26 mouse cellular contexts compared by ENCODE assay signal in the genomic region with DNA sequence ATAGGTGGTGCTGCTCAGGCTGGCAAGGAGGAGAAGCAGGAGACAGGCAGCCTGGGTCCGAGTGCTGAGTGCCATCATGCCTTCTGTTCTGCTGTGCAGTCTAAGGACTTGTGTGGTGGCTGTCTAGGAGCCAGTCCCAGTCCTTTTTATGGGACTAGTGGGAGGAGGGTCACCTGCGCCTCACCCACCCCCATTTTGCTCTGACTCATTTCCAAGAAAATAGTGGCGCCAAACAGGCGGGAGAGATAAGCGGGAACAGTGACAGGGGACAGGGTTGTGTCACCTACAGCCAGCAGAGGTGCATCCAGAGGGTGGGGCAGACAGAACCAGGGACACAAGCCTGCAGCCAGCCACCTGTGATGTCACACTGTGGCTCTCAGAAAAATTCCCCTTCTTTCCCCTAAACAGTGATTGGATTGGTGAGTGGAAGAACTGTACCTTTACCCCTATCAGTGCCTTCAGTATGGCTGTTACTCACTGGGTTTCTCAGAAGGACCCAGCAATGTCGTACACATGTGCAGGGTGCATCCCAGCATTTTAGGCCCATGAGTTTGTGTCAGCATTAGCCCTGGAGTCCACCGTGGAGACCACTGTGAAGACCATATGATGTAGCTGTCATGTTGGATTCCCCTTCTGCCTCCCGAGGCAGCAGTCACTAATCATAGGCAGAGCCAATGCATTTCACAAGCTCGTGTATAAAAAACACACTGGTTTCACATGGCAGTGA. TPM values are rescaled to one million over a fixed set of nuclear protein-coding genes. Genes with fewer than 3 reads are reported as not detected.
DNase-seq lines count a peak whose midpoint lies in the region; ATAC-seq and TF ChIP-seq lines count a peak whose summit lies in the region.
"Had no signal": no experiment of that assay in that cellular context is flagged by ENCODE, and none has a peak within 500 bp of the region (broad histone marks: within the 10 kb centered on the region; RNA-seq: fewer than 3 reads in every experiment).

A gene (minus strand): TSS at position 124 of the 727 bp plus-strand sequence.

- no peak within 1 kb of the TSS for H3K4me3 ChIP-seq in forebrain, postnatal 0 days (ENCODE audit: low read depth, low read length)
- no peak within 1 kb of the TSS for H3K4me3 ChIP-seq in forebrain, embryonic 14.5 days (ENCODE audit: low read depth, low read length)
- H3K4me3 ChIP-seq in hindbrain, embryonic 16.5 days (ENCODE audit: low read length): no peak within 1 kb of the TSS
- H3K4me3 ChIP-seq in hindbrain, embryonic 14.5 days (replicated peaks; ENCODE audit: low read length): no peak within 1 kb of the TSS
- H3K4me3 ChIP-seq in left cerebral cortex, adult 2 months: no peak within 1 kb of the TSS
- H3K4me3 ChIP-seq: limb, embryonic 15.5 days; midbrain, embryonic 12.5 days had no signal

- H3K9ac ChIP-seq in forebrain, postnatal 0 days: no peak within 1 kb of the TSS
- no peak within 1 kb of the TSS for H3K9ac ChIP-seq in forebrain, embryonic 14.5 days (ENCODE audit: low read length)
- no peak within 1 kb of the TSS for H3K9ac ChIP-seq in hindbrain, embryonic 16.5 days (ENCODE audit: low read depth, low read length)
- no peak within 1 kb of the TSS for H3K9ac ChIP-seq in hindbrain, embryonic 14.5 days
- H3K9ac ChIP-seq: limb, embryonic 15.5 days; midbrain, embryonic 12.5 days had no signal

- H3K9me3 ChIP-seq in forebrain, postnatal 0 days (ENCODE audit: low read length): no peaks in the 10 kb centered on the region
- H3K9me3 ChIP-seq in forebrain, embryonic 14.5 days (replicated peaks; ENCODE audit: control insufficient read depth, low read length): no peaks in the 10 kb centered on the region
- H3K9me3 ChIP-seq in hindbrain, embryonic 16.5 days (ENCODE audit: control insufficient read depth, low read length): no peaks in the 10 kb centered on the region
- H3K9me3 ChIP-seq in hindbrain, embryonic 14.5 days (ENCODE audit: control insufficient read depth, low read length): no peaks in the 10 kb centered on the region
- H3K9me3 ChIP-seq: limb, embryonic 15.5 days; midbrain, embryonic 12.5 days had no signal

- H3K27me3 ChIP-seq in forebrain, postnatal 0 days (ENCODE audit: insufficient read depth, low read length): no peaks in the 10 kb centered on the region
- H3K27me3 ChIP-seq in forebrain, embryonic 14.5 days (replicated peaks; ENCODE audit: control insufficient read depth, insufficient read depth, low read length): no peaks in the 10 kb centered on the region
- no peaks in the 10 kb centered on the region for H3K27me3 ChIP-seq in hindbrain, embryonic 16.5 days (replicated peaks; ENCODE audit: control insufficient read depth, insufficient read depth, low read length)
- H3K27me3 ChIP-seq in hindbrain, embryonic 14.5 days (ENCODE audit: control insufficient read depth, insufficient read depth, low read length): no peaks in the 10 kb centered on the region
- H3K27me3 ChIP-seq: CH12.LX; limb, embryonic 15.5 days; midbrain, embryonic 12.5 days had no signal

- DNase-seq in forebrain, postnatal 0 days: no peak
- DNase-seq in forebrain, embryonic 14.5 days (ENCODE audit: low spot score): no peak
- no peak for DNase-seq in hindbrain, embryonic 14.5 days (ENCODE audit: low spot score)
- peak; percentile 1 for DNase-seq in retina, embryonic 14.5 days (ENCODE audit: low spot score)
- DNase-seq in retina, postnatal 1 day: no peak
- DNase-seq in left cerebral cortex, adult 2 months (ENCODE audit: extremely low spot score in 1 of 2, low spot score in 2 of 2): no peak
- DNase-seq: adrenal gland, postnatal 10 days; cerebellum, adult 2 months; kidney, adult 2 months; kidney, postnatal 36 days; lung, postnatal 36 days; right cerebral cortex, postnatal 4 days; thymus, postnatal 4 days had no signal

- H3K4me2 ChIP-seq in forebrain, postnatal 0 days (ENCODE audit: low read depth): no peak within 1 kb of the TSS
- no peak within 1 kb of the TSS for H3K4me2 ChIP-seq in forebrain, embryonic 14.5 days (ENCODE audit: low read length)
- no peak within 1 kb of the TSS for H3K4me2 ChIP-seq in hindbrain, embryonic 16.5 days (ENCODE audit: low read length)
- no peak within 1 kb of the TSS for H3K4me2 ChIP-seq in hindbrain, embryonic 14.5 days (replicated peaks)
- H3K4me2 ChIP-seq: limb, embryonic 15.5 days; midbrain, embryonic 12.5 days had no signal

- H3K36me3 ChIP-seq in forebrain, postnatal 0 days (ENCODE audit: insufficient read depth): peaks cover 15% of the 10 kb centered on the region
- peaks cover 21% of the 10 kb centered on the region for H3K36me3 ChIP-seq in forebrain, embryonic 14.5 days (ENCODE audit: control insufficient read depth, insufficient read depth, low read length)
- H3K36me3 ChIP-seq in hindbrain, embryonic 16.5 days (ENCODE audit: control insufficient read depth, insufficient read depth, low read length): peaks cover 6% of the 10 kb centered on the region; the same call in 1 of the 2 replicates
- H3K36me3 ChIP-seq in hindbrain, embryonic 14.5 days (replicated peaks; ENCODE audit: control insufficient read depth, insufficient read depth): peaks cover 23% of the 10 kb centered on the region

- intact Hi-C loops in left cerebral cortex, adult 2 months (cut with DNase I): no loop called here

- 65% methylated on average over 9 of the region's 9 CpGs for WGBS in forebrain, postnatal 0 days
- 78% methylated on average over 9 of the region's 9 CpGs for WGBS in forebrain, embryonic 14.5 days
- 70% methylated on average over 9 of the region's 9 CpGs for WGBS in hindbrain, embryonic 16.5 days
- 73% methylated on average over 9 of the region's 9 CpGs for WGBS in hindbrain, embryonic 14.5 days

- no peak for TF ChIP-seq CTCF in forebrain, postnatal 0 days (IDR thresholded peaks at IDR 0.05; ENCODE audit: low read depth)
- no peak for TF ChIP-seq CTCF in left cerebral cortex, adult 2 months (IDR thresholded peaks at IDR 0.05)

- ATAC-seq in forebrain, postnatal 0 days: 0 out of 2 replicates have a peak, but pooled peaks have one; percentile 8
- ATAC-seq in forebrain, embryonic 14.5 days: no peak
- peak; percentile 27; the same call in 1 of the 2 replicates for ATAC-seq in hindbrain, embryonic 16.5 days
- ATAC-seq in hindbrain, embryonic 14.5 days (ENCODE audit: low FRiP score): no peak
- ATAC-seq in erythroblast, adult 5-6 weeks (replicated peaks; ENCODE audit: low FRiP score, poor library complexity, severe bottlenecking): no peak
- ATAC-seq: forebrain, embryonic 16.5 days had no signal

- H3K27ac ChIP-seq in forebrain, postnatal 0 days (ENCODE audit: low read depth, low read length): no peak within 1 kb of the TSS
- no peak within 1 kb of the TSS for H3K27ac ChIP-seq in forebrain, embryonic 14.5 days (ENCODE audit: low read depth, low read length)
- H3K27ac ChIP-seq in hindbrain, embryonic 16.5 days (ENCODE audit: low read depth, low read length): no peak within 1 kb of the TSS
- no peak within 1 kb of the TSS for H3K27ac ChIP-seq in hindbrain, embryonic 14.5 days
- H3K27ac ChIP-seq in left cerebral cortex, adult 2 months: no peak within 1 kb of the TSS
- H3K27ac ChIP-seq: limb, embryonic 15.5 days; midbrain, embryonic 12.5 days had no signal

- no peaks in the 10 kb centered on the region for H3K4me1 ChIP-seq in forebrain, postnatal 0 days (ENCODE audit: insufficient read depth)
- no peaks in the 10 kb centered on the region for H3K4me1 ChIP-seq in forebrain, embryonic 14.5 days (ENCODE audit: control insufficient read depth, insufficient read depth, low read length)
- no peaks in the 10 kb centered on the region for H3K4me1 ChIP-seq in hindbrain, embryonic 16.5 days (ENCODE audit: control insufficient read depth, insufficient read depth, low read depth, low read length)
- H3K4me1 ChIP-seq in hindbrain, embryonic 14.5 days (replicated peaks; ENCODE audit: control insufficient read depth, insufficient read depth, low read length): no peaks in the 10 kb centered on the region
- H3K4me1 ChIP-seq: limb, embryonic 15.5 days; midbrain, embryonic 12.5 days had no signal

RNA-seq across cellular contexts. Expression of the gene that starts here (rescaled TPM):
- total RNA-seq in forebrain, postnatal 0 days (2014; rRNA removed): not detected in 2 replicates
- not detected in 2 replicates for polyA plus RNA-seq in forebrain, postnatal 0 days (2015; fragmentation: Nextera tagmentation; extraction: Ambion mirVana)
- polyA plus RNA-seq in forebrain, embryonic 14.5 days (2014; fragmentation: Nextera tagmentation; extraction: Ambion mirVana): not detected in 2 replicates
- not detected in 2 replicates for polyA plus RNA-seq in hindbrain, embryonic 16.5 days (2015; fragmentation: Nextera tagmentation; extraction: Ambion mirVana)
- not detected in 2 replicates for polyA plus RNA-seq in hindbrain, embryonic 14.5 days (2014; fragmentation: Nextera tagmentation; extraction: Ambion mirVana)
- not detected in 2 replicates for total RNA-seq in erythroblast, adult 5-6 weeks (2015; ENCODE audit: low replicate concordance)
- not detected in 2 replicates for total RNA-seq in erythroblast, adult 5-6 weeks (2017; ENCODE audit: low replicate concordance)
- total RNA-seq in left cerebral cortex, adult 2 months (2021): not detected
- total RNA-seq: CH12.LX; granulocyte monocyte progenitor cell, adult 5-6 weeks; layer of hippocampus, postnatal 10 days; left cerebral cortex, postnatal 10 days had no signal
- polyA plus RNA-seq: cerebellum, adult 2 months; embryonic facial prominence, embryonic 11.5 days; forebrain, embryonic 16.5 days; hindbrain, embryonic 11.5 days; kidney, adult 2 months; limb, embryonic 15.5 days; midbrain, embryonic 12.5 days; neural tube, embryonic 14.5 days; testis, adult 2 months had no signal

Comparison
In these comparisons a context has a peak if more than half of its experiments do, and no peak if none do; other contexts are left out.
1. Peak in ATAC-seq in forebrain, postnatal 0 days; RNA of the gene not detected or under 1 TPM.
2. Peak in ATAC-seq in hindbrain, embryonic 16.5 days; RNA of the gene not detected or under 1 TPM.